Mouse (Mus musculus) adrenal gland, adult 8-10 months (tissue): Measurements from ENCODE around the gene Gsdma3. TPM values are rescaled to one million over a fixed set of nuclear protein-coding genes. Genes with fewer than 3 reads are reported as not detected.

Experiments
- DNase-seq: peaks from one replicate; pipeline ENCODE4 v3.0.0; 2022
- total RNA-seq, 4 experiments: library from RNA; stranded (reverse); gene quantifications; 2 replicates each; pipeline ENCODE4 v1.2.4; 2022

Gene Gsdma3
- 10 to 100 TPM in 1 of 4 experiments, 1 to 10 TPM in 3; 1.5 to 14.3 (median 4.9) TPM for total RNA-seq

- DNase-seq = no peak
These were observed at the start of gene Gsdma3, which contains the start of gene Gm12355 for GRCm38 (mm10) chr11:98625611-98626410. Gene Gsdma3 (plus strand): TSS chr11:98626360. Gene Gm12355 (minus strand): TSS chr11:98625661.

DNA sequence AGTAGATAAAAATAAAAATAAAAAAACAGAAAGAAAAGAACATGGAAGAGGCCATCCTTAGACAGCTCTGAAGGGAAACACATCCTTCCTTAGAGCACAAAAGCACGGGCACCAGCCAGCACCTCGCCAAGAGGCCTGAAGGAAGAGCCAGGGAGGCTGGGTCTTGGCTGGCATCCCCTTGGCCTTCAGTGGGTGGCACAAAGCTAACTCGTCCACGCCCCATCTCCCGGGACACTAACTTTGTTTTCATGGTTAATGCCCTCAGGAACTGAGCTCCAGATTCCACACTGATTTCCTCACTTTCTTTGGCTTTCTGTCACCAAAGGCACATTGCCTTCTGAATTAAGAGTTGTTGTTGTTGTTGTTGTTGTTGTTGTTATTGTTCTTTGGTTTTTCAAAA lies 48.4 kb upstream of the Gsdma3 start:
- DNase-seq = no peak

DNA sequence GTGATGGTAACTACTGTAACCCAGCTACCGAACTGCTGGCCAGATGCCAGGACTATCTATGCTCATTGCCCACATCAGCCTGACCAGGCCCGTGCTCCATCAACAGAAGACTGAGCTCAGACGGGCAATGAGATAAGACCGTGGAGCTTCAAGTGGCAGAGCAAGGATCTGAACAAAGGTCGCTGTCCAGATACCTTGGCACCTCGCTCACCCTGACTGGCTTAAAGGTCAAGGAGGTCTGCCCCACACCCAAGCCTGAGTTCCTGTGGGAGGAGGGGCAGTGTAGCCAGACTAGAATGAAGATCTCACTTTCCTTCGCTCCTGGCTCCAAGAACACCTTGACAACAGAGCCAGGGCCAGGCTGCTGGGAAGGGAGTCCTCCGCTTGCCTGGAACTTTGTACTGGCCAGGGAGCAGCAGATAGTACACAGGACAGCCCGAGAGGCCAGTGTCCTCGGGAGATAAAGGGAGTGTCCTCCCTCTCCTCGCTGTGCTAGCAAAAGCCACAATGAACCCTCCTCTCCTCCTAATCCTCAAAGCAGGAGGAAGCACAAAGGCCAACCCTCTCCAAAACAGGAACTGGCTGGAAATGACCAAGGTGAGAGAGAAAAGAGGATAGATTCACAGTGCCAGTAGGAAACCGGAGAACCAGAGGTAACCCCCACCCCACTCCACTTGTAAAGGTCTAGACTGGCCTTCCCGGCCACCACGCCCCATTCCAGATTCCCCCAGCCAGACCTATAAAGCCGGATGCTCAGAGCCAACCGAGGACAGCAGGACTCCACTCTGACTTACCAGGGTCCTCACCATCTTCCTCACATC lies 45.6 kb upstream of the Gsdma3 start:
- DNase-seq = no peak

- DNase-seq = no peak
These were observed 44.7 kb upstream of the Gsdma3 start for GRCm38 (mm10) chr11:98581286-98582029.

DNA sequence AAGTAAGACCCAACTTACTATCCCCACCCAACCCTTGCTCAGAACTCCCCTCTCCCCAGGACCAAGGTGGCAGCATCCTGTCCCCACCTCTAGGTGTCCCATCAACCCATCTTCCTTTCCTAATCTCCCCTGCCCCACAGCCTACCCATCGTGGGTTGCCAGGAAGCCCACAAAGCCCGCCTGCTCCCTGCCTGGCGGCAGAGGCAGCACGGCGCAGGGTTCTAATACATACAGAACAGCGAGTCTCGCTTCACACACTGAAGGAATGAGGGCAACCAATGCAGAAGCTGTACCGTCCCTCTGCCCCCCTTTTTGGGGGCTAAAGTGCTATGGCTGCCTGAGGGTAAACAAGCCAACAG lies 44.2 kb upstream of the Gsdma3 start:
- DNase-seq = no peak

DNA sequence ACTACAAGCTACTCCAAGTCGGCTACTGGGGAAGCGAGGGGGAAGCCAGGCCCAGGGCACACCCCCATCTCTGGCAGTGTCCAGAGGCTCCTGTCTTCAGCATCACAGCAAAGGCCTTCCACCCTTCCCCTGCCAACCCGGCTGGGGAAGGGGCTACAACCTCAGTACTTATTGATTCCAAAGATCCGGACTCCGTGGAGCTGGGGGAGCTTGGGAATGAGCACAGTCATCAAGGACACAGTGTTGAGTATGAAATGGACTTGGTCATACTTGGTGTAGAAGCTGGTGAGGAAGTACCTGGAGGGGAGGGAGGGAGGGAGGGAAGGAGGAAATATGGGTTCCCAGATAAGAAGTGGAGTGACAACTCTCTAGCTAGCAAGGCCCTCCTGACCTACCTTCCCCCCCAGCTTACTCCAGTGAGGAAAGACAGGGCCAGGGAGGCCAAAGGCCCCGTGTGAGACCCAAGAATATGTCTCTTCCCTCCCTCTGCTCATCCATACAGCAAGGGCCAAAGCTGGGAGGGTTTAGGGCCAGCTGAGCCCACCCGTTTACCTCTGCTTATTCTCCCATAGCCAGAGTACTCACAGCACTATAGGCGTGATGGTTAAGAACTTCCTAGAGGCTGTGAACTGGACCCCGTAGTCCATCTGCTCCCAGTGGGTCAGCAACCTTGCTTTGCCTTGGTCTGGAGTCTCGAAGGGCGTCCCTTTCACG lies 43.5 kb upstream of the Gsdma3 start:
- no peak for DNase-seq

- DNase-seq = no peak
These were observed 43.0 kb upstream of the Gsdma3 start for GRCm38 (mm10) chr11:98583265-98583552.

DNA sequence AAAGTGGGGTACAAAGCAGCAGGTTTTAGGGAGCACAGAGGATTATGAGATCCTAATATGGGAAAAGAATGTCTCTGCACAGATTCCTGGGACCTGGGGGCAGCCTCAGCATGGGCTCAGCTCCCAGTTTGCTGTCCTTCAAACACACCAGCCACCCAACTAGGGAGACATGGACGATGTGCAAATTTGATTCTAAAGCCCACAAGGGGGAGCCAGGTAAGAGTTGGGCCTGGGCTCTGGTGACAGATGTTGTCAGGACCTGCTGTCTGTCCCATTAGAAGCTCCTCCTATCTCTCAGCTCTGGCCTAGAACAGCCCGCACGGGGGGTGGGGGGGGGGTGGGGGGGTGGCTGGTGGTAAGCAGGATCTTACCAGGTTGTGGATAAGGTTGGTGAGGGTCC lies 42.6 kb upstream of the Gsdma3 start:
- no peak for DNase-seq

- DNase-seq = no peak
These were observed 42.0 kb upstream of the Gsdma3 start for GRCm38 (mm10) chr11:98584146-98584545.

GRCm38 (mm10) chr11:98584629-98585177 lies 41.5 kb upstream of the Gsdma3 start:
- no peak for DNase-seq

DNA sequence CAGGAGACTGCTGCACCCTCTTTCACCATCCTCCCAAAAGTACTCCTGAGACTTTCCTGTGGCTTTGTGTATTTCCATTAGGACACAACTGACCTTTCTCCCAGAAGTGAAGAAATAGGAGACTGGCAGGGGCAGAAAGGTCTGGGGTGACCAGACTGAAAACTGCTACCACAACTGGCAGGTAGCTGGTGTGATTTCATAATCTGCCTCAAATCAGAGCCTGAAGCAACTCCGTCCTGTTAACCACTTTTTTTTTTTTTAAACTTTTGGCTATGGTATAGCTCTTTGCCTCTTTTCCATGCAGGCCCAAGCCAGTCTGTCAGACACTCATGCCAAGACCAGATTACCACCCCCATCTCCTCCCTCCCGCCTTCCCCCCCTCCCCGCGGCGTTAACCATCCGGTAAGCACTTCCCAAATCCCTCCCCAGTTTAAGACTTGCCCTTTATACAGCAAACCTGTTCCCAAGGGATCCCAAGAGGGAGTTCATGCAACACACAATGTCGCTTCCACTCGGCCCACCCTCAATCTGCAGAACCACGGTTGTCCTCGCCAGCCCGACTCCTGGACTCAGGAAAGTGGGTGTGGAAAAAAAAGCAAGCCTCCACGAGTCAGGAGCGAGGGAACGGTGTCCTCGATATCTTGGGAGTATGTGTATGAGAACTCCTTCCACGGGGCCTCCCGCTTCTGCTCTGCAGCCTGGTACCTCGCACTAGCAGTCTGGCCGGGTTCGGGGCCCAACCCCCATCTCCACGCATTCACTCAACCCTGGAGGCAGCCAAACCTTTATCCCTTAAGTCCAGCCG lies 39.9 kb upstream of the Gsdma3 start:
- DNase-seq = peak; percentile 36

DNA sequence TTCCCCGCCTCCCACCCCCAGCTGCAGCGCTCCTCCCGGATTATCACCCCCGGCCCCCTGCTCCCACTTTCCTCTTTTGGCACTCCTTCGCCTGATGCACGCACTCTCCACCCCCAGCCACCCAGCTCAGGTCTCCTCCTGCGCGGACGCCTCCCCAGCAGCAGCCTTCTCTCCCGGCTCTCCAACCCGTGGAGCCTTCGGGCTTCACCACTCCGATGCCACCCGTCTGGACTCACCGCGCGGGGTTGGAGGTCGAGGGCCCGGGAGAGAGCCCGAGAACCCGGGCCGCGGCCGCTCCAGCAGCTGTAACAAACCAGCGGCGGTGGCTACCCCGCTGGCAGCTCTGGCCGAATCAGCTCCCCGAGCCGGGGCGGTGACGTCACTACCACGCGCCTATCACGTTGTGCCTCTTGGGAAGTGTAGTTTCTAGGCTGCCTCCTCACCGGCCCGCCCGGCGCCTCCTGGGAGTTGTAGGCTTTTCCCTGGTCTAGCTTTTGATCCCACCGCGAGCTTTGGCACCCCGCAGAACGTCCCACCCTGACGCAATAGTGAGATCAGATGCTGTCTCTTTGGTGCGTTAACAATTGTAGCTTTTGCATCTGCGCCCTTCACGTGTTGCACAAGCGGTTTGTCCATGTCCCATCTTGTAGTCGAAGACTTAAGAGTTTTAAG lies 39.1 kb upstream of the Gsdma3 start, which contains the start of gene Ormdl3:
Ormdl3 (minus strand) TSS at position 477 of the 672 bp plus-strand sequence.
- peak; percentile 98 for DNase-seq

DNA sequence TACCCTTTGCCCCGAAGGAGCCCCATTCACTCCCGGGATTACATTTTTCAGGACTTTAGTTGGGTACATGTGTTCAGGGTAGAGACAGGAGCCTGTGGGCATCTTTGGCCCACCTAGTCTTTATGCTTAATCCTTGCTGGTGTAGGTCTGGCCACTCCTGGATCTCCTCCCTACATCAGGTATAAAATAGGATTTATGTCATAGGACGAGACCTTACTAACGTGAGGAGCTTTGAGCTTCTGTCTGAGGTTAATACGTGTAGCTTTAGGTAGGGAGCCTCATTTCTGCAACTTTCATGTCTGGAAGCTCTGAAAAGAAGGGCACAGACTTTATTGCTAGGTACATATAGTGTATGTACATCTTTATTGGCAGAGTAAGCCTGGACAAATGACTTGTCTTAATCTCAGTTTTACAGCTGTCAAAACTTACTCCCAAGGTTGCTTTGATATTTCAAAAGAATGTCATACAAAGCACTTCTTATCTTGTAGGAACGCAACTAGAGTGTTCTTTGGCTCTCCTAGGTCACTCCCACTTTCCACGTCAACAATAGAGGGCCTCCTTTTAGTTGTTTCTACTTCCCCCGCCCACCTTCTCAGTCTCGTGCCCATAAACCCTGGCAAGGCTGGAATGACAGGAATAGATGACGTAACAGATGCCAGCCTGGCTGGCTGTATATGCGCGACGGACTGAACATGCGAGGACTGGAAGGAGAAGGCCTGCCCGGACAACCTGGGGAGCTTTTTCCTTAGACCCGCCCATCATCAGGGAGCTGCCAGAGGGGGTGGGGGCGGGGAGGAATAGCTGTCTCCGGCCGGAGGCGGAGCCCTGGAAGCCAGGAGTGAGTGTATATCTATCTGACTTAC lies 38.2 kb upstream of the Gsdma3 start:
- peak; percentile 88 for DNase-seq

DNA sequence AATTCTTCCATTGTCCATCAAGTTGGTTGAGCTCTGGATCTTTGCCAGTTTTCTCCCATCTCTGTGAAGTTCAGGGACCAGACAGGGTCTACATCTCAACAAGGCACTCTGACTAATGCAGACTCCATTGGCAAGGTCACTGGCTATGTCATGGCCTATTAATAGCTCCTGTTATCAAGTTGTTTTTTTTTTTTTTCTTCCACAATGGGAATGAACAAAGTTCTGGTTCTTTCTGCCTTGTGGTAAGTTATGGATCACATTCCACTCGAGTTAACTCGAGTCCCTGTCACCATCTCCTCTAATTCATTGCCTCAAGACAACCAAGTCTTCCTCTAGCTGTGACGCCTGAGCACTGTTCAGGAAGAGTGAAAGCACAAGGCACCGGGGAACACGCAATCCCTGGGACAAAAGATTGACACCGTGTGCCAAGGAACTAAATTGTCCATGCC lies 37.3 kb upstream of the Gsdma3 start:
- DNase-seq = peak; percentile 61

- no peak for DNase-seq
These were observed 36.9 kb upstream of the Gsdma3 start for GRCm38 (mm10) chr11:98589306-98589705.

- no peak for DNase-seq
These were observed 35.4 kb upstream of the Gsdma3 start for GRCm38 (mm10) chr11:98590548-98591445.

DNA sequence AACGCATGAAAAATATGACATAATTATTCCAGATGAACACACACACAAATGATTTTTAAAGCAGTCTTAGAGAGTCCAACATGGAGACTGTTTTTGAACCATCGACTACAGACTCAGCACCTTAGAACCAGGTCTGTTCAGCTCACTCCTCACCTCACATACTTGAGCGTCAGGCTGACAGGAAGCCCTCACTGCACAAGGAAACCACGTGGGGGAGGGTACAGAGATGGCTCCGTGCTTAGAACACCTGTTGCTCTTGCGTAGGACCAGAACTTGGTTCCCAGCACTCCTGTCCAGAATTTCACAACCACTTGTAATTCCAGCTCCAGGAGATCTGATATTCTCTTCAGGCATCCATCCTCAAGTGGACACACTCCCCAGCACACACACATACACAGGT lies 31.1 kb upstream of the Gsdma3 start:
- no peak for DNase-seq

GRCm38 (mm10) chr11:98595473-98595872 lies 30.7 kb upstream of the Gsdma3 start:
- DNase-seq = no peak
